Mouse (Mus musculus) limb, embryonic 10.5 days (tissue): Measurements from ENCODE around the gene Hilpda. TPM values are rescaled to one million over a fixed set of nuclear protein-coding genes. Genes with fewer than 3 reads are reported as not detected.

ENCODE experiments used
- DNase-seq: peaks from one replicate; pipeline ENCODE4 v3.0.0-alpha.2; 2017; ENCODE audit warnings: low spot score
- H3K27ac ChIP-seq: fragments of 300-500 bp; sonication (generic); 2 replicates; pipeline ENCODE4 v1.5.1; 2016; ENCODE audit warnings: mild to moderate bottlenecking
- H3K27me3 ChIP-seq: fragments of 300-500 bp; sonication (generic); 2 replicates; pipeline ENCODE4 v1.6.1; 2016; ENCODE audit warnings: low read depth, mild to moderate bottlenecking; ENCODE audit not compliant: poor library complexity, severe bottlenecking
- H3K36me3 ChIP-seq: fragments of 300-500 bp; sonication (generic); 2 replicates; pipeline ENCODE4 v1.6.1; 2016; ENCODE audit warnings: mild to moderate bottlenecking, moderate library complexity
- H3K4me1 ChIP-seq: fragments of 300-500 bp; sonication (generic); 2 replicates; pipeline ENCODE4 v1.6.1; 2016
- H3K4me3 ChIP-seq: fragments of 300-500 bp; sonication (generic); 2 replicates; pipeline ENCODE4 v1.5.1; 2016; ENCODE audit warnings: mild to moderate bottlenecking, moderate library complexity
- H3K9me3 ChIP-seq: fragments of 300-500 bp; sonication (generic); replicated peaks from 2 replicates; pipeline ENCODE4 v1.6.1; 2016; ENCODE audit warnings: mild to moderate bottlenecking
- WGBS: fragments of 180-500 bp; shearing (Covaris S2); methylation state at CpG from one replicate; pipeline ENCODE4 v1.1.7; 2016; 5-methylcytosine and 5-hydroxymethylcytosine counted together
- polyA plus RNA-seq: library from polyadenylated mRNA; unstranded; fragments of >200 nt; fragmentation: Nextera tagmentation; extraction: Ambion mirVana; gene quantifications from 2 replicates; pipeline ENCODE4 v1.2.1, GENCODE M21; 2016

Hilpda gene
- polyA plus RNA-seq, 1 experiment from 2014 or later: 45.2 TPM

DNA sequence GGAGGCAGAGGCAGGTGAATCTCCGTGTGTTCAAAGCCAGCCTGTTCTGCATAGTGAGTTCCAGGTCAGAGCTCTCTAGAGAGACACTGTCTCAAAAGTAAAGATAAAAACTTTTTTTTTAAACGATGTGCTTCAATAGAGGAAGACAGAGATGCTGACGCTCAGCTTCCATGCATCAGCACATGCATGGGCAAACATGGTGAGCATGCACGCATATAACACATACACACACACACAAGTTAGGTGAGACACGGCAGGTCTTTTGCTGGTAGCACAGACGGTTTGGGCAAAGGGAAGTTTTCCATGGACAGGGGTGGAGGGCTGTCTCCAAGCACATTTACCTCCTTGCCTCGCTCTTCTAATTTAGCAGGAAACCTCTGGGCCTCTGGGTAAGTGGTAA is 49.9 kb downstream of the Hilpda start:
- H3K9me3 ChIP-seq: no peaks in the 10 kb centered on the region
- no peak overlapping the region for H3K27ac ChIP-seq
- H3K27me3 ChIP-seq: no peaks in the 10 kb centered on the region
- H3K36me3 ChIP-seq: no peaks in the 10 kb centered on the region
- DNase-seq: no peak
- no peak overlapping the region for H3K4me3 ChIP-seq
- no peaks in the 10 kb centered on the region for H3K4me1 ChIP-seq
- 92% methylated on average over 7 of the region's 7 CpGs for WGBS

DNA sequence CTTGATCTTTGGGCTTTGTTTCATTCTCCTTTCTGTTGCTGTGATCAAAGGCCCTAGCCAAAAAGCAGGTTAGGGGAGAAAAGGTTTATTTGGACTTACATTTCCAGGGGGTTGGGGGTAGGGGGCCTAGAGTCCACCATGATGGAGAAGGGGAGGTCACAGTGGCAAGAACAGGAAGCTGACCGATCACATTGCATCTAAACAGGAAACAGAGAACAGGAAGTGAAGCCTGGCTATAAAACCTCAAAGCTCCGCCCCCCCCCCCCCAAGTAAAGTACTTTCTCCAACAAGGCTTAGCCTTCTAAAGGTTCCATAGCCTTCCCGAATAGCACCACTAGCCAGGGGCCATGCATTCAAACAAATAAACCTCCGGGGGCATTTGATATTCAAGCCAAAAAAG is 50.4 kb downstream of the Hilpda start:
- WGBS: 84% methylated on average over 4 of the region's 4 CpGs
- H3K27me3 ChIP-seq: no peaks in the 10 kb centered on the region
- DNase-seq: no peak
- no peaks in the 10 kb centered on the region for H3K36me3 ChIP-seq
- H3K9me3 ChIP-seq: no peaks in the 10 kb centered on the region
- no peak overlapping the region for H3K4me3 ChIP-seq
- H3K4me1 ChIP-seq: no peaks in the 10 kb centered on the region
- H3K27ac ChIP-seq: no peak overlapping the region

Other genes with a start within 250 kb of the Hilpda start
- gene Lep, start 212.3 kb upstream of the Hilpda start, polyA plus RNA-seq: not detected in 2 replicates
- gene Rbm28, start 107.5 kb upstream of the Hilpda start, polyA plus RNA-seq: 51.1 and 52.9 TPM in 2 replicates
- 2.0 and 3.7 TPM in 2 replicates for gene Prrt4, start 92.9 kb upstream of the Hilpda start, polyA plus RNA-seq
- 56.7 and 66.9 TPM in 2 replicates for gene Impdh1, start 56.1 kb upstream of the Hilpda start, polyA plus RNA-seq
- 0.40 and 0.55 TPM in 2 replicates for gene Fam71f2, start 7.1 kb downstream of the Hilpda start, polyA plus RNA-seq
- 0.09 TPM in 1 of 2 replicates, not detected in the other for gene Fam71f1, start 46.7 kb downstream of the Hilpda start, polyA plus RNA-seq
- gene Calu, start 75.6 kb downstream of the Hilpda start, polyA plus RNA-seq: 220 and 268 TPM in 2 replicates
- 0.34 and 0.38 TPM in 2 replicates for gene Opn1sw, start 116.0 kb downstream of the Hilpda start, polyA plus RNA-seq
- 19.4 and 29.8 TPM in 2 replicates for gene Ccdc136, start 123.8 kb downstream of the Hilpda start, polyA plus RNA-seq
- 3.7 and 5.6 TPM in 2 replicates for gene Flnc, start 160.8 kb downstream of the Hilpda start, polyA plus RNA-seq
- gene Atp6v1f, start 195.2 kb downstream of the Hilpda start, polyA plus RNA-seq: 185 and 196 TPM in 2 replicates
- 0.34 TPM in 1 of 2 replicates, not detected in the other for gene Atp6v1fnb, start 198.9 kb downstream of the Hilpda start, polyA plus RNA-seq
- 37.2 and 43.9 TPM in 2 replicates for gene Kcp, start 235.5 kb downstream of the Hilpda start, polyA plus RNA-seq